Mouse (Mus musculus): ENCODE measurements at regions not wholly inside any gene's neighbourhood (a gene's known extent, or its start where the extent isn't known, plus 50 kb on each side); places are given as distances from the start of the nearest gene placed in this dataset.

GRCm38 (mm10) chr13:55954346-55954745, 118.4 kb upstream of the Pitx1 start:
- no peak for DNase-seq (ENCODE audit: low spot score)

- no peak for DNase-seq (ENCODE audit: low spot score)
These were observed 117.4 kb upstream of the Pitx1 start for GRCm38 (mm10) chr13:55953426-55953825.

GRCm38 (mm10) chr13:55950773-55951172, 114.8 kb upstream of the Pitx1 start:
- no peak for DNase-seq (ENCODE audit: low spot score)

- DNase-seq (ENCODE audit: low spot score): no peak
These were observed 112.6 kb upstream of the Pitx1 start for GRCm38 (mm10) chr13:55948591-55948990.

- no peak for DNase-seq (ENCODE audit: low spot score)
These were observed 112.2 kb upstream of the Pitx1 start for GRCm38 (mm10) chr13:55948144-55948543.

GRCm38 (mm10) chr13:55937417-55937816, 101.4 kb upstream of the Pitx1 start:
- DNase-seq (ENCODE audit: low spot score): no peak

GRCm38 (mm10) chr13:55937000-55937399, 101.0 kb upstream of the Pitx1 start:
- no peak for DNase-seq (ENCODE audit: low spot score)

GRCm38 (mm10) chr13:55930637-55931036, 94.6 kb upstream of the Pitx1 start:
- no peak for DNase-seq (ENCODE audit: low spot score)

- DNase-seq (ENCODE audit: low spot score): no peak
These were observed 93.8 kb upstream of the Pitx1 start for GRCm38 (mm10) chr13:55929814-55930213.

- no peak for DNase-seq (ENCODE audit: low spot score)
These were observed 87.6 kb upstream of the Pitx1 start for GRCm38 (mm10) chr13:55923505-55924136.

- no peak for DNase-seq (ENCODE audit: low spot score)
These were observed 81.3 kb upstream of the Pitx1 start for GRCm38 (mm10) chr13:55917316-55917715.

- DNase-seq (ENCODE audit: low spot score): no peak
These were observed 76.3 kb upstream of the Pitx1 start for GRCm38 (mm10) chr13:55912271-55912711.

- no peak for DNase-seq (ENCODE audit: low spot score)
These were observed 73.9 kb upstream of the Pitx1 start for GRCm38 (mm10) chr13:55909941-55910340.

GRCm38 (mm10) chr13:55904884-55905283, 68.9 kb upstream of the Pitx1 start:
- DNase-seq (ENCODE audit: low spot score): no peak

- no peak for DNase-seq (ENCODE audit: low spot score)
These were observed 66.3 kb upstream of the Pitx1 start for GRCm38 (mm10) chr13:55902255-55902654.

GRCm38 (mm10) chr13:55900190-55900526, 64.2 kb upstream of the Pitx1 start:
- no peak for DNase-seq (ENCODE audit: low spot score)

- no peak for DNase-seq (ENCODE audit: low spot score)
These were observed 63.7 kb upstream of the Pitx1 start for GRCm38 (mm10) chr13:55899501-55900189.

GRCm38 (mm10) chr13:55898999-55899398, 63.0 kb upstream of the Pitx1 start:
- DNase-seq (ENCODE audit: low spot score): no peak

- no peak for DNase-seq (ENCODE audit: low spot score)
These were observed 62.4 kb upstream of the Pitx1 start for GRCm38 (mm10) chr13:55898257-55898950.

- DNase-seq (ENCODE audit: low spot score): no peak
These were observed 59.5 kb upstream of the Pitx1 start for GRCm38 (mm10) chr13:55895505-55895904.

- no peak for DNase-seq (ENCODE audit: low spot score)
These were observed 57.4 kb upstream of the Pitx1 start for GRCm38 (mm10) chr13:55893154-55894018.

GRCm38 (mm10) chr13:55892250-55892649, 56.3 kb upstream of the Pitx1 start:
- DNase-seq (ENCODE audit: low spot score): no peak
